12 mouse cellular contexts compared by ENCODE assay signal in the genomic region with DNA sequence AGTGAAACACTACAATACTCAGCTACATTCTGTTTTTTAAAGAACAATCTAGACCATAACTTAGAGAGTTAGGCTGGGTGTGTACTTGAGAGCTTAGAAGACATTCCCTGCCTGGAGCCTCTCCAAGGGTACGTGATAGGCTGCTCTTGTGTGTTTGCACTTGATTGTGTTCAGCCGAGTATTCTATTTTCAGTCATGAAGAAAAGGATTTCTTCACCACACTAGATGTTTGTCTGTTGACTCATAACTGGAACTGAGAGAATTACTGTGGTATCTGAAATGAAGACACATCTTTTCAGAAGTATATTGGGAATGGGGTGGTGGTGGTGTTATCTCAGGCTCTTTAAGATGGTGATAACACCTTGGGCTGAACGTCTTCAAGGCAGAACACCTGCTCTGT.
A peak's percentile ranks its signal among the peaks of the same experiment; 100 is the strongest.
DNase-seq lines count a peak whose midpoint lies in the region; ATAC-seq and TF ChIP-seq lines count a peak whose summit lies in the region.
"Had no signal": no experiment of that assay in that cellular context is flagged by ENCODE, and none has a peak within 500 bp of the region (broad histone marks: within the 10 kb centered on the region; RNA-seq: fewer than 3 reads in every experiment).

No protein-coding gene starts in this region.

- TF ChIP-seq CTCF in lung, adult 2 months (IDR thresholded peaks at IDR 0.05; ENCODE audit: insufficient read depth, low read length) = no peak

- no peak overlapping the region for H3K4me3 ChIP-seq in lung, adult 2 months (replicated peaks; ENCODE audit: extremely low read depth, low read depth, low read length)
- no peak overlapping the region for H3K4me3 ChIP-seq in liver, embryonic 12.5 days
- H3K4me3 ChIP-seq: erythroblast, embryonic 14.5 days had no signal

- DNase-seq in lung, adult 18-20 months = peak; percentile 70 to 82
- no peak for DNase-seq in lung, adult 2 months
- DNase-seq in gastrocnemius, postnatal 14 days = peak; percentile 26
- DNase-seq in heart, postnatal 14 days = peak; percentile 59 to 66
- DNase-seq in skeletal muscle tissue, adult 2 months (ENCODE audit: low read depth, low spot score) = peak; percentile 72
- no peak for DNase-seq in kidney, postnatal 14 days
- DNase-seq in cerebellum, adult 11 months = no peak
- DNase-seq: thymus, adult 2 months had no signal

- 22% methylated on average over 3 of the region's 3 CpGs for WGBS in lung, adult 2 months
- 54% methylated on average over 3 of the region's 3 CpGs for WGBS in liver, embryonic 12.5 days (ENCODE audit: insufficient replicate concordance)

- no peaks in the 10 kb centered on the region for H3K27me3 ChIP-seq in liver, embryonic 12.5 days (replicated peaks)

- TF ChIP-seq POLR2A in lung, adult 2 months (IDR thresholded peaks at IDR 0.05; ENCODE audit: borderline replicate concordance, extremely low read depth, low read depth, low read length) = no peak

- intact Hi-C loops in gastrocnemius, postnatal 14 days (cut with DNase I; ENCODE audit: low total_unique reads) = no loop called here
- intact Hi-C loops in heart, postnatal 14 days (cut with DNase I) = no loop called here

- no peak overlapping the region for H3K9ac ChIP-seq in liver, embryonic 12.5 days

- H3K4me2 ChIP-seq in liver, embryonic 12.5 days = no peak overlapping the region
- H3K4me2 ChIP-seq: liver, embryonic 11.5 days had no signal

- no peaks in the 10 kb centered on the region for H3K9me3 ChIP-seq in liver, embryonic 12.5 days (replicated peaks)
- H3K9me3 ChIP-seq: G1E had no signal

- no peak for ATAC-seq in liver, embryonic 12.5 days

- no peaks in the 10 kb centered on the region for H3K36me3 ChIP-seq in liver, embryonic 12.5 days

- H3K4me1 ChIP-seq in lung, adult 2 months (ENCODE audit: control insufficient read depth, insufficient read depth, low read length) = peaks cover 25% of the 10 kb centered on the region
- peaks cover 8% of the 10 kb centered on the region; the same call in 1 of the 2 replicates for H3K4me1 ChIP-seq in liver, embryonic 12.5 days

- H3K27ac ChIP-seq in liver, embryonic 12.5 days = no peak overlapping the region

Comparison
In these comparisons a context has a peak if more than half of its experiments do, and no peak if none do; other contexts are left out.
1. DNase-seq: peak in lung, adult 18-20 months (2 of 2), gastrocnemius, postnatal 14 days (single experiment), heart, postnatal 14 days (2 of 2) and skeletal muscle tissue, adult 2 months (single experiment); none in lung, adult 2 months (single experiment), kidney, postnatal 14 days (single experiment) and cerebellum, adult 11 months (single experiment).